Mouse (Mus musculus): Measurements from ENCODE around the gene Gm36864. TPM values are rescaled to one million over a fixed set of nuclear protein-coding genes. Genes with fewer than 3 reads are reported as not detected.
"Not testable (repeated sequence)": the region's sequence is repeated elsewhere in the genome, so short reads cannot be mapped to it uniquely, and the experiment has no call there.

Gm36864 gene
- polyA plus RNA-seq, 1 experiment from 2014 or later = not detected

- WGBS = 71% methylated on average over 6 of the region's 6 CpGs
- H3K9me3 ChIP-seq (ENCODE audit: control insufficient read depth, low read length); H3K9ac ChIP-seq (ENCODE audit: low read length); H3K27me3 ChIP-seq (replicated peaks; ENCODE audit: control insufficient read depth, insufficient read depth, low read length); H3K4me3 ChIP-seq (ENCODE audit: low read depth, low read length); H3K4me2 ChIP-seq (ENCODE audit: low read length); ATAC-seq (replicated peaks; ENCODE audit: low FRiP score, low TSS enrichment, low read depth); H3K27ac ChIP-seq (ENCODE audit: low read depth); H3K4me1 ChIP-seq (replicated peaks; ENCODE audit: control insufficient read depth, insufficient read depth, low read length); H3K36me3 ChIP-seq (ENCODE audit: control insufficient read depth, insufficient read depth, low read length); DNase-seq (ENCODE audit: low spot score): not testable (repeated sequence)
Observed at GRCm38 (mm10) chr7:44222335-44222734, 13.6 kb upstream of the Gm36864 start.

GRCm38 (mm10) chr7:44225076-44225475 is 10.9 kb upstream of the Gm36864 start, which contains the start of gene Klk1:
Gene Klk1 (plus strand): TSS chr7:44225360.
- H3K27ac ChIP-seq (ENCODE audit: low read depth) = no peak within 1 kb of the TSS
- no peak for DNase-seq (ENCODE audit: low spot score)
- H3K27me3 ChIP-seq (replicated peaks; ENCODE audit: control insufficient read depth, insufficient read depth, low read length) = no peaks in the 10 kb centered on the region
- no peaks in the 10 kb centered on the region for H3K9me3 ChIP-seq (ENCODE audit: control insufficient read depth, low read length)
- ATAC-seq (replicated peaks; ENCODE audit: low FRiP score, low TSS enrichment, low read depth) = no peak
- WGBS = 33% methylated on average over 1 of the region's 1 CpGs
- H3K9ac ChIP-seq (ENCODE audit: low read length) = no peak within 1 kb of the TSS
- H3K4me2 ChIP-seq (ENCODE audit: low read length) = no peak within 1 kb of the TSS
- H3K4me3 ChIP-seq (ENCODE audit: low read depth, low read length) = no peak within 1 kb of the TSS
- H3K4me1 ChIP-seq (replicated peaks; ENCODE audit: control insufficient read depth, insufficient read depth, low read length) = no peaks in the 10 kb centered on the region
- no peaks in the 10 kb centered on the region for H3K36me3 ChIP-seq (ENCODE audit: control insufficient read depth, insufficient read depth, low read length)

DNA sequence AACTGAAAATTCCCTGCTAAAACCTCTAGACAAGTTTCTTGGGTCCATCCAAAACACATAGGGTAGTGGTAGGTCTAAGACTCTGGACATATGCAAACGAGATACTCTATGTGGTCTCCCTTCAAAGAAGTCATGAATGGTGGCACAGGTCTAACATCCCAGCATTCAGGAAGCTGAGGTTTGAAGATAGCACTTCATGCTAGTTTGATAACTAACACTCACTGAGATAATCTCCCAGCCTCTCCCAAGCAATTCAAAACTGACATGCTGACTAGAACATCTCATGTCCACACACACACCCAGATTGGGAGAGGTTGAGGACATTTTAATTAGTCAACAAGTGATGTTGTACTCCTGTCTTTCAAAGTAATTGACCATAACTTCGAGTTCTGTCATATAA is 3.9 kb downstream of the Gm36864 start:
- H3K4me1 ChIP-seq (replicated peaks; ENCODE audit: control insufficient read depth, insufficient read depth, low read length) = no peaks in the 10 kb centered on the region
- DNase-seq (ENCODE audit: low spot score) = no peak
- H3K9ac ChIP-seq (ENCODE audit: low read length) = no peak overlapping the region
- H3K4me3 ChIP-seq (ENCODE audit: low read depth, low read length) = no peak overlapping the region
- WGBS = 45% methylated on average over 2 of the region's 2 CpGs
- no peak overlapping the region for H3K27ac ChIP-seq (ENCODE audit: low read depth)
- no peaks in the 10 kb centered on the region for H3K36me3 ChIP-seq (ENCODE audit: control insufficient read depth, insufficient read depth, low read length)
- H3K4me2 ChIP-seq (ENCODE audit: low read length) = no peak overlapping the region
- no peaks in the 10 kb centered on the region for H3K27me3 ChIP-seq (replicated peaks; ENCODE audit: control insufficient read depth, insufficient read depth, low read length)
- no peak for ATAC-seq (replicated peaks; ENCODE audit: low FRiP score, low TSS enrichment, low read depth)
- H3K9me3 ChIP-seq (ENCODE audit: control insufficient read depth, low read length) = no peaks in the 10 kb centered on the region

GRCm38 (mm10) chr7:44240712-44241111 is 4.7 kb downstream of the Gm36864 start:
- 43% methylated on average over 1 of the region's 1 CpGs for WGBS
- no peak for ATAC-seq (replicated peaks; ENCODE audit: low FRiP score, low TSS enrichment, low read depth)
- DNase-seq (ENCODE audit: low spot score) = no peak
- Histone ChIP-seq H3K9me3 (ENCODE audit: control insufficient read depth, low read length) (no peaks in the 10 kb centered on the region), H3K27me3 (replicated peaks; ENCODE audit: control insufficient read depth, insufficient read depth, low read length) (no peaks in the 10 kb centered on the region), H3K4me3 (ENCODE audit: low read depth, low read length) (no peak overlapping the region), H3K9ac (ENCODE audit: low read length) (no peak overlapping the region), H3K27ac (ENCODE audit: low read depth) (no peak overlapping the region), H3K4me1 (replicated peaks; ENCODE audit: control insufficient read depth, insufficient read depth, low read length) (peaks cover 6% of the 10 kb centered on the region; the same call in 1 of the 2 replicates), H3K36me3 (ENCODE audit: control insufficient read depth, insufficient read depth, low read length) (no peaks in the 10 kb centered on the region), H3K4me2 (ENCODE audit: low read length) (no peak overlapping the region)

- H3K4me1 ChIP-seq (replicated peaks; ENCODE audit: control insufficient read depth, insufficient read depth, low read length) = peaks cover 6% of the 10 kb centered on the region; the same call in 1 of the 2 replicates
- H3K4me3 ChIP-seq (ENCODE audit: low read depth, low read length) = no peak overlapping the region
- no peak for ATAC-seq (replicated peaks; ENCODE audit: low FRiP score, low TSS enrichment, low read depth)
- H3K9ac ChIP-seq (ENCODE audit: low read length) = no peak overlapping the region
- H3K27me3 ChIP-seq (replicated peaks; ENCODE audit: control insufficient read depth, insufficient read depth, low read length) = no peaks in the 10 kb centered on the region
- WGBS = 71% methylated on average over 2 of the region's 2 CpGs
- H3K9me3 ChIP-seq (ENCODE audit: control insufficient read depth, low read length) = no peaks in the 10 kb centered on the region
- no peak overlapping the region for H3K4me2 ChIP-seq (ENCODE audit: low read length)
- DNase-seq (ENCODE audit: low spot score) = no peak
- H3K36me3 ChIP-seq (ENCODE audit: control insufficient read depth, insufficient read depth, low read length) = no peaks in the 10 kb centered on the region
- no peak overlapping the region for H3K27ac ChIP-seq (ENCODE audit: low read depth)
Observed at GRCm38 (mm10) chr7:44241163-44241562, 5.2 kb downstream of the Gm36864 start.

- ATAC-seq (replicated peaks; ENCODE audit: low FRiP score, low TSS enrichment, low read depth) = no peak
- no peak overlapping the region for H3K9ac ChIP-seq (ENCODE audit: low read length)
- H3K27me3 ChIP-seq (replicated peaks; ENCODE audit: control insufficient read depth, insufficient read depth, low read length) = no peaks in the 10 kb centered on the region
- 43% methylated on average over 1 of the region's 1 CpGs for WGBS
- H3K27ac ChIP-seq (ENCODE audit: low read depth) = no peak overlapping the region
- DNase-seq (ENCODE audit: low spot score) = no peak
- H3K4me3 ChIP-seq (ENCODE audit: low read depth, low read length) = no peak overlapping the region
- no peak overlapping the region for H3K4me2 ChIP-seq (ENCODE audit: low read length)
- no peaks in the 10 kb centered on the region for H3K9me3 ChIP-seq (ENCODE audit: control insufficient read depth, low read length)
- H3K4me1 ChIP-seq (replicated peaks; ENCODE audit: control insufficient read depth, insufficient read depth, low read length) = peaks cover 17% of the 10 kb centered on the region
- H3K36me3 ChIP-seq (ENCODE audit: control insufficient read depth, insufficient read depth, low read length) = peaks cover 13% of the 10 kb centered on the region
Observed at GRCm38 (mm10) chr7:44244080-44244479, 8.1 kb downstream of the Gm36864 start.

DNA sequence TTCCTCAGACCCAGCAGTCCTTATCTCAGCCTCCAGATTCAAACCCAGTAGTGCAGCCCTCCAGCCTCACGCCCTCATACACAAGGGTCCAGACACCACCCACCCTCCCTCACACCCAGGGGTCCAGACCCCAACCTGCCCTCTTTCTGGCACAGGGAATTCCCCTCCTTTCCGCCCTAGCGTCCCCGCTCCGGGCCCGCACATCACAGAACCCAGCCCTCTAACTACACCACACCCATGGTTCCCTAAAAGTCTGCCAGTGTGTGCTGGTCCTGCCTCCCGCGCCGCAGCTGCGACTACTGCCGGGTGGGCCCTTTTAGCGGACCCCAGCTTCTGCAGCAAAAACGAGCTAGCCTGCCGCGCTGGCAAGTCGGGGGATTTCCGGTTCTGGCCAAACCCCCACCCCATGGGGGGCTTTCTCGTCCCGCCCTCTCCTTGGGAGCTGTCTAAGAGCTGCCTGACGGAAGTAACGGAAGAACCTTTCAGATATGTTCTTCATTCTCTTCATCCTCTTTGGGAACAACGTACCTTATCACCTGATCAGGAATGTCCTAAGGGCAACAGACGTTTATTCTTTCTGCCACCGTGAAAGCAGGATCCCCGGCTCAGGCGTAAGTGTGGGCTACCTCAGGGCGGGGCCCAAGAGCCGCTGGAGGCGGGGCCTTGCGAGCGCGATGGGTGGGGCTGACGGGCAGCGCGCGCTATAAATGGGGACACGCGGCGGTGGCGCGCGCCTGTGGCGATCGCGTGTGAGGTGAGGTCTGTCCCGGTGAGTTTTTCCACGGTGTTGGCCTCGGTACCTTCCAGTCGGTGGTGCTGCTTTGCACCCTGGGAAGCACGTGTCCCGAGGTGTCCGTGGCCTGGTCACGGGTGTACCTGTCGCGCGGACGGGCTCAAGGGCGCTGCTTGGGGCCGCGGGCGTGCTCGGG is 10.3 kb downstream of the Gm36864 start, which contains the start of the genes 1700028J19Rik and 2410002F23Rik:
Gene 1700028J19Rik, minus strand, starts transcription at position 641 of the 929 bp plus-strand sequence.
Gene 2410002F23Rik, plus strand, starts transcription at position 668 of the 929 bp plus-strand sequence.
- Histone ChIP-seq H3K27ac (ENCODE audit: low read depth) (peak within 1 kb of the TSS; percentile 93), H3K4me3 (ENCODE audit: low read depth, low read length) (peak within 1 kb of the TSS; percentile 92), H3K9ac (ENCODE audit: low read length) (peak within 1 kb of the TSS; percentile 98), H3K9me3 (ENCODE audit: control insufficient read depth, low read length) (no peaks in the 10 kb centered on the region), H3K4me1 (replicated peaks; ENCODE audit: control insufficient read depth, insufficient read depth, low read length) (peaks cover 18% of the 10 kb centered on the region), H3K4me2 (ENCODE audit: low read length) (peak within 1 kb of the TSS; percentile 88), H3K36me3 (ENCODE audit: control insufficient read depth, insufficient read depth, low read length) (peaks cover 34% of the 10 kb centered on the region), H3K27me3 (replicated peaks; ENCODE audit: control insufficient read depth, insufficient read depth, low read length) (no peaks in the 10 kb centered on the region)
- WGBS = under 1% methylated on average over 62 of the region's 62 CpGs
- peak; percentile 86 for ATAC-seq (replicated peaks; ENCODE audit: low FRiP score, low TSS enrichment, low read depth)
- peak; percentile 98 for DNase-seq (ENCODE audit: low spot score)

DNA sequence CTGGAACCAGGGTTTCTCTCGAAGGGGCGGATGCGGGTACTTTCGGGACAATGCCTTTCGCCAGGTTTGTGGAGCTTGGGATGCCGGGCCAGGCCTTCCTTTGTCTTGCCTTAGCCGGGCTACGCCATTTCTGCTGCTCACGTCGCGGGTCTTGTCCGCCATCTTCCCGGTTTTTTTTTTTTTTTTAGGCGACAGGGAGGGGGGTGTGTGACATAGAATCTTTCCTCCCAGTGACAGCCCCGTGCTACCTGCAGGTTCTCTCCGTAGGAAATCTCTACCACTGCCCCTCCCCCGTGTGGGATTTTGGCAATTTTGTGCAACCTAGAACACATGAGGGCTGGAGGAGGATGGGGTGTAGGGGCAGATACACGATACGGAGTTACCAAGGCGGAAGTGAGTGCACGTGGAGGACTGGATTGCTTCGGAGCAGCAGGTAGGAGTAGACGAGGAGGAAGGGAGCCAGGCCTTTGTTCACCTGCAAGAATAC is 11.1 kb downstream of the Gm36864 start:
- ATAC-seq (replicated peaks; ENCODE audit: low FRiP score, low TSS enrichment, low read depth) = peak; percentile 28
- 0% methylated on average over 23 of the region's 23 CpGs for WGBS
- peak overlapping the region; percentile 98 for H3K9ac ChIP-seq (ENCODE audit: low read length)
- no peaks in the 10 kb centered on the region for H3K27me3 ChIP-seq (replicated peaks; ENCODE audit: control insufficient read depth, insufficient read depth, low read length)
- H3K27ac ChIP-seq (ENCODE audit: low read depth) = peak overlapping the region; percentile 93
- H3K9me3 ChIP-seq (ENCODE audit: control insufficient read depth, low read length) = no peaks in the 10 kb centered on the region
- peak overlapping the region; percentile 88 for H3K4me2 ChIP-seq (ENCODE audit: low read length)
- DNase-seq (ENCODE audit: low spot score) = peak; percentile 88
- peaks cover 18% of the 10 kb centered on the region for H3K4me1 ChIP-seq (replicated peaks; ENCODE audit: control insufficient read depth, insufficient read depth, low read length)
- peaks cover 38% of the 10 kb centered on the region for H3K36me3 ChIP-seq (ENCODE audit: control insufficient read depth, insufficient read depth, low read length)
- peak overlapping the region; percentile 92 for H3K4me3 ChIP-seq (ENCODE audit: low read depth, low read length)
